Mouse (Mus musculus) forebrain, postnatal 0 days (tissue): ENCODE data around the gene Zfp14. TPM values are rescaled to one million over a fixed set of nuclear protein-coding genes. Genes with fewer than 3 reads are reported as not detected.

Experiments used
- ATAC-seq: fragments of 200-750 bp; cut with Nextera tagmentation; 2 replicates; pipeline ENCODE4 v1.8.0; 2017; ENCODE audit warnings: mild to moderate bottlenecking, moderate library complexity
- DNase-seq: peaks from one replicate; pipeline ENCODE4 v3.0.0-alpha.2; 2015
- H3K27ac ChIP-seq: fragments of 300-500 bp; sonication (generic); 2 replicates; pipeline ENCODE4 v1.5.1; 2014; ENCODE audit warnings: low read depth, mild to moderate bottlenecking, antibody characterized with exemption, low read length, moderate library complexity, mixed read lengths
- H3K27me3 ChIP-seq: fragments of 300-500 bp; sonication (generic); 2 replicates; pipeline ENCODE4 v1.6.1; 2014; ENCODE audit warnings: mild to moderate bottlenecking, low read length, mixed read lengths; ENCODE audit not compliant: insufficient read depth
- H3K36me3 ChIP-seq: fragments of 300-500 bp; sonication (generic); 2 replicates; pipeline ENCODE4 v1.6.1; 2014; ENCODE audit warnings: mild to moderate bottlenecking, moderate library complexity; ENCODE audit not compliant: insufficient read depth
- H3K4me1 ChIP-seq: fragments of 300-500 bp; sonication (generic); 2 replicates; pipeline ENCODE4 v1.6.1; 2014; ENCODE audit warnings: antibody characterized with exemption; ENCODE audit not compliant: insufficient read depth
- H3K4me2 ChIP-seq: fragments of 300-500 bp; sonication (generic); 2 replicates; pipeline ENCODE4 v1.6.1; 2014; ENCODE audit warnings: low read depth, mild to moderate bottlenecking, moderate library complexity
- H3K4me3 ChIP-seq: fragments of 300-500 bp; sonication (generic); 2 replicates; pipeline ENCODE4 v1.5.1; 2014; ENCODE audit warnings: low read depth, low read length, mixed read lengths
- H3K9ac ChIP-seq: fragments of 300-500 bp; sonication (generic); 2 replicates; pipeline ENCODE4 v1.6.1; 2014; ENCODE audit warnings: mild to moderate bottlenecking
- H3K9me3 ChIP-seq: fragments of 300-500 bp; sonication (generic); 2 replicates; pipeline ENCODE4 v1.6.1; 2016; ENCODE audit warnings: low read length
- CTCF ChIP-seq: sonication (generic); IDR thresholded peaks from 2 replicates; pipeline ENCODE4 v1.5.1; 2016; ENCODE audit warnings: antibody characterized with exemption, control low read depth, low read depth
- WGBS: fragments of 180-500 bp; shearing (Covaris S2); extraction: QIAGEN DNeasy Blood & Tissue Kit; methylation state at CpG from one replicate; pipeline ENCODE4 v1.1.7; 2014; 5-methylcytosine and 5-hydroxymethylcytosine counted together
- polyA plus RNA-seq: library from polyadenylated mRNA; unstranded; fragments of >200 nt; fragmentation: Nextera tagmentation; extraction: Ambion mirVana; gene quantifications from 2 replicates; pipeline ENCODE4 v1.2.1, GENCODE M21; 2015
- total RNA-seq: library from RNA; depleted of rRNA; stranded (reverse); fragments of >200 nt; gene quantifications from 2 replicates; pipeline ENCODE4 v1.2.3, GENCODE M21; 2014

Gene Zfp14
- total and polyA plus RNA-seq, 2 experiments from 2014 or later, result 6.9 to 13.2 TPM

DNA sequence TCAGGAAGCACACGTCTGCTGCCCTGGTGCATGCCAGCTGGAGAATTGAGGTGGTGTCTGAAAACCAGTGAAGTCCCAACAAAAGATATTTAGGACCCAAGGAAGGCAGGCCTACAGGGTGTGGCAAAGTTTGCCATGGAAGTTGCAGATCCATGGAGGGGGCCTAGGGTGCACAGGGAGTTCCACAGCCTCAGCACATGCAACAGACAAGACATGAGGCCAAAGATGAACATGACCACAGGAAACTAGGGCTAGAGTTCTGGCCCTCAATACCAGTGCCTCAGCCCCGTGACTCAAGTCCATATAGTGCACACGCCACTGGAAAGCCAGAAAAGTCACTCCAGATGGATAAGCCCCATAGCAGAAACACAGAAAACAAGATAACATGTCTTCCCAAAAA is 22.6 kb downstream of the Zfp14 start:
- Histone ChIP-seq H3K4me1 (no peaks in the 10 kb centered on the region), H3K4me2 (no peak overlapping the region), H3K4me3 (no peak overlapping the region), H3K36me3 (peaks cover 21% of the 10 kb centered on the region), H3K9ac (no peak overlapping the region), H3K27ac (no peak overlapping the region), H3K9me3 (no peaks in the 10 kb centered on the region), H3K27me3 (no peaks in the 10 kb centered on the region)
- TF ChIP-seq CTCF, result no peak
- ATAC-seq, result no peak
- WGBS, result 91% methylated on average over 3 of the region's 3 CpGs
- DNase-seq, result no peak

DNA sequence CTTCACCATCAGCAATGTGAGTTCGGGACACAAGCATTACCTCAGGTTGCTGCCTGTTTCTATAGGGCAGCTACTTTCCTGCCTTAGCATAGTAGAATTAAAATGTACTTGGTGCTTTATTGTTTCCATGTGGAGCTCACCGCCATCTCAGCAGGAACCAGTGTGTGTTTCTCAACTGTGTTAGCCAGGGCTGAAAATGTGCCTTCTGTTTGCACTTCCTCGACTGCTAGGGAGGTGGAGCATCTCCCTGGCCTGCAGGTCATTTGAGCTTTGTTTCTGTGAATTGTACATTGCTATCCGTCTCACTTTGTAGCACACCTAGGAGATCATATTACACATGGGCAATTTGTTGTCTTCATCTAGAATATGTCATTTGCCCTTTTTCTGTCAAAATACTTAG is 23.8 kb downstream of the Zfp14 start:
- TF ChIP-seq CTCF, result no peak
- Histone ChIP-seq H3K4me1 (no peaks in the 10 kb centered on the region), H3K9me3 (no peaks in the 10 kb centered on the region), H3K27me3 (no peaks in the 10 kb centered on the region), H3K4me2 (no peak overlapping the region), H3K9ac (no peak overlapping the region), H3K4me3 (no peak overlapping the region), H3K27ac (no peak overlapping the region), H3K36me3 (peaks cover 33% of the 10 kb centered on the region)
- 77% methylated on average over 4 of the region's 4 CpGs for WGBS
- ATAC-seq, result no peak
- DNase-seq, result no peak

- Histone ChIP-seq H3K4me2 (no peak overlapping the region), H3K27me3 (no peaks in the 10 kb centered on the region), H3K4me3 (no peak overlapping the region), H3K4me1 (no peaks in the 10 kb centered on the region), H3K9ac (no peak overlapping the region), H3K36me3 (peaks cover 42% of the 10 kb centered on the region), H3K9me3 (no peaks in the 10 kb centered on the region), H3K27ac (no peak overlapping the region)
- DNase-seq (no peak), ATAC-seq (no peak)
- TF ChIP-seq CTCF, result 0 out of 2 replicates have a peak, but pooled peaks have one; percentile 16
- WGBS, result 83% methylated on average over 5 of the region's 5 CpGs
Measured at GRCm38 (mm10) chr7:30025358-30025757, 25.8 kb downstream of the Zfp14 start.

- Histone ChIP-seq H3K27me3 (no peaks in the 10 kb centered on the region), H3K4me3 (no peak overlapping the region), H3K9ac (no peak overlapping the region), H3K9me3 (no peaks in the 10 kb centered on the region), H3K36me3 (peaks cover 45% of the 10 kb centered on the region), H3K4me2 (no peak overlapping the region), H3K4me1 (no peaks in the 10 kb centered on the region), H3K27ac (no peak overlapping the region)
- DNase-seq (no peak), ATAC-seq (no peak)
- WGBS, result 88% methylated on average over 8 of the region's 8 CpGs
- TF ChIP-seq CTCF, result no peak
Measured at GRCm38 (mm10) chr7:30023800-30024199, 27.4 kb downstream of the Zfp14 start.

GRCm38 (mm10) chr7:30023324-30023723 is 27.9 kb downstream of the Zfp14 start:
- Histone ChIP-seq H3K9ac (no peak overlapping the region), H3K4me2 (no peak overlapping the region), H3K36me3 (peaks cover 49% of the 10 kb centered on the region), H3K27ac (no peak overlapping the region), H3K4me3 (no peak overlapping the region), H3K9me3 (no peaks in the 10 kb centered on the region), H3K27me3 (no peaks in the 10 kb centered on the region), H3K4me1 (no peaks in the 10 kb centered on the region)
- DNase-seq (no peak), ATAC-seq (no peak)
- WGBS, result 95% methylated on average over 9 of the region's 9 CpGs
- no peak for TF ChIP-seq CTCF

DNA sequence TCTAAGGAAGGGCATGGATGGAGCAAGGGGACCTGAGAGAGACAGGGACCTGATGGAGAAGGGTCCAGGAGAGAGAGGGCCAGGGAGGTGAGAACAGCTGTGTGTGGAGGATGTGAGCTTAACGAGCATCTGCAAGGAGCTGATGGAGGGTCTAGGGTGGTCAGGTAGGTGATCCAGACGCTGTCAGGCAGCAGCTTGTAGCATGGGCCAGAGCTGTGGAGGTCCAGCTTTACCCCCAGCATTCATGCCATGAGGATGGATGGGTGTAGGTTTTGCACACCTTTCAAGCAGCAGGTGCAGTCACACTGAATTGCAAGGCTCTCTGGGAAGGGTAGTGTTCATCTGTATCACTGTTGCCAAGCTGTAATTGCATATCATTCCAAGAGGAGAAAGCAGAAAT is 31.6 kb downstream of the Zfp14 start:
- no peak overlapping the region for H3K9ac ChIP-seq
- no peaks in the 10 kb centered on the region for H3K9me3 ChIP-seq
- H3K4me1 ChIP-seq, result no peaks in the 10 kb centered on the region
- DNase-seq (no peak), ATAC-seq (no peak)
- peaks cover 65% of the 10 kb centered on the region for H3K36me3 ChIP-seq
- WGBS, result 97% methylated on average over 2 of the region's 2 CpGs
- no peak overlapping the region for H3K27ac ChIP-seq
- TF ChIP-seq CTCF, result no peak
- no peaks in the 10 kb centered on the region for H3K27me3 ChIP-seq
- no peak overlapping the region for H3K4me3 ChIP-seq
- H3K4me2 ChIP-seq, result no peak overlapping the region

GRCm38 (mm10) chr7:30017226-30017625 is 34.0 kb downstream of the Zfp14 start:
- Histone ChIP-seq H3K4me2 (no peak overlapping the region), H3K9me3 (no peaks in the 10 kb centered on the region), H3K4me1 (no peaks in the 10 kb centered on the region), H3K4me3 (no peak overlapping the region), H3K27ac (no peak overlapping the region), H3K9ac (no peak overlapping the region), H3K36me3 (peaks cover 53% of the 10 kb centered on the region), H3K27me3 (no peaks in the 10 kb centered on the region)
- DNase-seq, result no peak
- ATAC-seq, result no peak
- 94% methylated on average over 6 of the region's 6 CpGs for WGBS
- TF ChIP-seq CTCF, result no peak

GRCm38 (mm10) chr7:30012956-30013363 is 38.2 kb downstream of the Zfp14 start:
- DNase-seq (peak; percentile 79), ATAC-seq (peak; percentile 71)
- no peak overlapping the region for H3K4me3 ChIP-seq
- no peaks in the 10 kb centered on the region for H3K4me1 ChIP-seq
- no peak overlapping the region for H3K27ac ChIP-seq
- no peaks in the 10 kb centered on the region for H3K9me3 ChIP-seq
- TF ChIP-seq CTCF, result peak; percentile 86
- peaks cover 35% of the 10 kb centered on the region for H3K36me3 ChIP-seq
- 63% methylated on average over 4 of the region's 4 CpGs for WGBS
- H3K9ac ChIP-seq, result no peak overlapping the region
- no peaks in the 10 kb centered on the region for H3K27me3 ChIP-seq
- no peak overlapping the region for H3K4me2 ChIP-seq
